Mouse (Mus musculus) liver, embryonic 14 days (tissue): ENCODE results near the gene Bcl2a1b. TPM values are rescaled to one million over a fixed set of nuclear protein-coding genes. Genes with fewer than 3 reads are reported as not detected.

Source experiments
- polyA plus RNA-seq: library from polyadenylated mRNA; depleted of rRNA; stranded (reverse); fragments of >200 nt; gene quantifications from 2 replicates; pipeline ENCODE4 v1.2.3, GENCODE M21; 2012; rRNA removed

The Bcl2a1b gene
- 0.89 and 1.1 TPM in 2 replicates for polyA plus RNA-seq

DNA sequence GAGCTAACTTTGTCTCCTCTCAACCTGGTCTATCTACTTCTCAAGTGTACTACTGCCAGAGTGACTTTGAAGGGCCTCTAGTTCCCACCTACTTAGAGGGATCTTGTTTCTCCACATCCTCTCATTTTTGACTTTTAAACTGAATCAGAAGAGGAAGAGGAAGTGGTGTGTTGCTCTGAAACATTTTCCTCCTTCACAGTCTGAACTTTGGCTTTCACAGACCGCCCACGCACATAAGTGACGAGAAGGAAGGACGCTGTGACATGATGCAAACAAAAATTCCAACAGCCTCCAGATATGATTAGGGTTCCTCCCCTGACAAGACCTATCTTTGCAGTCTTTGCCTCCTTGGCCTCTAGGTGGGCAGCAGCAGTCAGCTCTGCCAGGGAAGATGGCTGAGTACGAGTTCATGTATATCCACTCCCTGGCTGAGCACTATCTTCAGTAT, at the start of gene Bcl2a1b, which contains the start of gene Gm29094:
TSS of gene Bcl2a1b (plus strand) at position 241 of the 448 bp plus-strand sequence.
TSS of gene Gm29094 (plus strand) at position 411 of the 448 bp plus-strand sequence.

GRCm38 (mm10) chr9:89210353-89211064, 11.5 kb downstream of the Bcl2a1b start, which contains the start of gene Mthfs:
Gene Mthfs, plus strand, starts transcription at chr9:89210676.

Other genes with a start within 250 kb of the Bcl2a1b start
- gene Bcl2a1a, start 242.3 kb upstream of the Bcl2a1b start, polyA plus RNA-seq, result 0.29 and 0.56 TPM in 2 replicates
- gene Trim43b, start 106.4 kb upstream of the Bcl2a1b start, polyA plus RNA-seq, result not detected in 2 replicates
- not detected in 2 replicates for gene Gm29094, start 170 bp downstream of the Bcl2a1b start, polyA plus RNA-seq
- 8.7 and 9.0 TPM in 2 replicates for gene Mthfs, start 11.5 kb downstream of the Bcl2a1b start, polyA plus RNA-seq